Mouse (Mus musculus): Measurements from ENCODE around the gene Dlk2. TPM values are rescaled to one million over a fixed set of nuclear protein-coding genes. Genes with fewer than 3 reads are reported as not detected.

The Dlk2 gene
- total RNA-seq (2021), result under 1 TPM in 1 of 2 experiments, not detected in 1; 0.21 TPM
- long read RNA-seq, experiment 1, result 0 reads
- long read RNA-seq, experiment 2, partial matches to known transcripts, result 1 of 1 reads
- long read RNA-seq, experiment 2, other reads (novel, unspliced or antisense), result 0 of 1 reads

DNA sequence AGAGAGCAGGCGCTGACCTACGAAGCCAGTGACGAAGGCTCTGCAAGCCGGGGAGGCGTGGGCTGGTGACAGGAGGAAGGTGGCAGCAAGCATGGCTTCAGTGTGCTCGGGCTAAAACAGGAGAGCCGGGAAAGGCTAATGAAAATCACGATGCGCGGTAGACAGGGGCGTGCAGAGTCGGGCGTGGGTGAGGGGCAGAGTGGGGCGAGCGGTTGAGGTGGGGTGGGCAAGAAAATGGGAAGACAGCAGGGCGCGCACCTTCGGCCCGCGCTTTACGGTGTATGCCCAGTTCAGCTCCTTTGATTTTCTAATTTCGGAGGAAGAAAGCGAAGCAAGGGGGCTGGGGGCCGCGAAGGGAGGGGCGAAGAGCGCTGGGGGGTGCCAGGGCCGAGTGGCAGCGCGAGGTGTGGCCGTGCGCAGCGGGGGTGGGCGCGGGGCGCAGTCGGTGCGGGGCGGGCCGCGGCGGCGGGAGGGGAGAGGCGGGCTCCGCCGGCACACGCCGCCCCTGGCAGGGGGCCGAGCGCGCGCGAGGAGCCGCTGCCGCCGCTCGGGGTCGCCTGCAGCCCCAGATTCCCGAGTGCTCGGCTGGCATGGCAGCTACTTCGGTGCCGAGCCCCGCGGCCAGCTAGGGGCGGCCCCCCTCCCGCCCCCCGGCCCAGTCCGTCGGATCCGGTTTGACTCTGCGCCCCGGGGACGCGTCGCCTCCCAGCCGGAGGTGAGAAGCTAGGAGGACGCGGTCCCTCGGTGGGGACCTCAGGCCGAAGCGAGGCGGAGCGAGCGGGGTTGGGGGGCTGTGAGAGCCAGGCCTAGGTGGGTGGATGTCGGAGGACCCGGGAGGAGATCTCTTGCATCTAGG, at the start of gene Dlk2:
Gene Dlk2 (plus strand): TSS at position 58 of the 856 bp plus-strand sequence.
- no peak for DNase-seq

DNA sequence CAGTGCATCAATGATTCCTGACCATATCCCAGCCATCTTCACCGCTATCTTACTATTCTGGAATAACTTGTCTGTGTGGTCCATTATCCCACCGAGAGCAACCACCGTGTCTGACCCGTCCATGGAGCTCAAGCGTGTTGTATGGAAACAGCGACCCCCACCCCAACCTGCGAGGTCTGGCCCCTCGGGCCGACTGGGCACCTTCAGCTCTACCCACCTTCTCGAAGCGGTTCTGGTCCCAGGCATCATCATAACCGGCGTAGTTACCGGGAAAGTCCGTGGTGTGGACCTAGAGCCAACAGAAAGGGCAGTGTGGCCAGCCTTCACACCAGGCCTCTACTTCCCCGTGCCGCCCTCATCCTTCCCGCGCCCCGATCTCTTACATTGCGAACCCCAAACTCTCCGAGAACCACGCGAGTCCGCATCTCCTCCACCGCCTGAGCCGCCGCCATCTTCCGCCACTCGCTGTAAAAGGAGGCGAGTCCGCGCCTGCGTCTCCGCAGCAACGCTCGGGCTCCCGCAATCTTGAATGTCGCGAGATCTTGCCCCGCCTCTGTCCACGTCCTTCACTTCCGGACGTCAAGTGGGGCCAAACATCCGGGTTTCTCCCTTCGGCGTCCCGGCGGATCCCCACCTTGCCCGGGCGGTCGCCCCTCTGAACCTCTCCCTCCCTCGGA, 49.6 kb upstream of the Dlk2 start, which contains the start of the genes Polr1c and Yipf3:
Gene Polr1c (minus strand): TSS at position 543 of the 677 bp plus-strand sequence.
Gene Yipf3 (plus strand): TSS at position 569 of the 677 bp plus-strand sequence.
- peak; percentile 93 for DNase-seq

DNA sequence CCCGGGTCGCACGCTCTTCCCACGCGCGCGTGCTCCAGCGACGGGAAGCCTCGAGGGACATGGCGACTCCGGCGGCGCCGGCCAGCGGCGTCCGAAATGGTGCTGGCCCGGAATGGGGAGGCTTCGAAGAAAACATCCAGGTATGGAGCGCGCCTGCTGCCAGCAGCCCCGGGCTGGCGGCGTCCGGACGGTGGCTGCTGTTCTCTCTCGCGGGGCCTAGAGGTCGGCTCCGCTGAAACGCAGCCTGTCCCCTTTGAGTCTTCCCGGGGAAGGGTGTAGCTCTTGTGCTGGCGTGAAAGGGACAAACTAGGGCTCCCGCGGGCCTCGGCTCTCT, 49.1 kb upstream of the Dlk2 start:
- no peak for DNase-seq

DNA sequence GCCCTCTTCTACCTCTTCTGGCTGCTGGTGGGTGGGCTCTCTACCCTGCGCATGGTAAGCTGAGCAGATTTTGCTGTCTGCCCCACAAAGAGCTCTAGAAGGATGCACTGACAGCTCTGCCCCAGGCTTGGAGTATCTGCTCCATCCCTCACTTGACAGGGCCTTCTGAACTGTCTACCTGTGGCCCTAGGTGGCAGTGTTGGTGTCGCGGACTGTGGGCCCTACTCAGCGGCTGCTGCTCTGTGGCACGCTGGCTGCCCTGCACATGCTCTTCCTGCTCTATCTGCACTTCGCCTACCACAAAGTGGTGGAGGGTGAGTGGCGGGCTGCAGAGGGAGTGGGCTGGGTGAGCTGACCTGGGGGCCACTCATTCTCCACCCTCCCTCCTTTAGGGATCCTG, 46.0 kb upstream of the Dlk2 start:
- DNase-seq, result no peak

DNA sequence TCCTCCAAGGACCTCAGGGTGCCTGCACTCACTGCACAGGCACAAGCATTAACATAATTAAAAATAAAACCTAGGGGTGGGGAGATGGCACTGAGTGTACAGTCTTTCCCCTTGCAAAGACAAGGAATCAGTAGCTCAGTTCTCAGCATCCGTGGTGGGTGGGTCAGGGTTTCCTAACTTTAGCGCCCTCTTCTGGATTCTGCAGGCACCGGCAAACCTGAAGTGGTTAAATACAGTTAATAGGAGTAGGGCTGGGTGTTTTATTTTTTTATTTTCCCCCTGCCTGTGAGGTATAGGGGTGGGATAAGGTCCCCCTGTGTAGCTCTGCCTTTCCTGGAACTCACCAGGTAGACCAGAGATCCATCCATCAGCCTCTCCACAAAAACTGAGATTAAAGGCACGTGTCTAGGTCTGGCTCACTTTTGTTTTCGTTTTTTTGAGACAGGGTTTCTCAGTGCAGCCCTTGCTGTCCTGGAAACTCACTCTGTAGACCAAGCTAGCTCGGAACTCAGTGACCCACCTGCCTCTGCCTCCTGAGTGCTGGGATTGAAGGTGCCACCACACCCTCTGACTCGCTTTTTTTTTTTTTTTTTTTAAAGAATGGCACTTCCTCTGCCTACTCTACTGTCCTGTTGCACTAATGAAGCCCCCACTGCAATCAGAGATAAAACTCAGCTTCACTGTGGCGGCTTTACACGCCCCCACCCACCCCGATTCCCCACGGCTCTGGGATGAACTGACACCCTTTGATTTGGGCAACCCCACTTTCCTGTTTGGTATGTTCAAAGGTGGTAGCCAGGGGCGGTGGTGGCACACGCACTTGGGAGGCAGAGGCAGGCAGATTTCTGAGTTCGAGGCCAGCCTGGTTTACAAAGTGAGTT, 44.4 kb upstream of the Dlk2 start:
- no peak for DNase-seq

DNA sequence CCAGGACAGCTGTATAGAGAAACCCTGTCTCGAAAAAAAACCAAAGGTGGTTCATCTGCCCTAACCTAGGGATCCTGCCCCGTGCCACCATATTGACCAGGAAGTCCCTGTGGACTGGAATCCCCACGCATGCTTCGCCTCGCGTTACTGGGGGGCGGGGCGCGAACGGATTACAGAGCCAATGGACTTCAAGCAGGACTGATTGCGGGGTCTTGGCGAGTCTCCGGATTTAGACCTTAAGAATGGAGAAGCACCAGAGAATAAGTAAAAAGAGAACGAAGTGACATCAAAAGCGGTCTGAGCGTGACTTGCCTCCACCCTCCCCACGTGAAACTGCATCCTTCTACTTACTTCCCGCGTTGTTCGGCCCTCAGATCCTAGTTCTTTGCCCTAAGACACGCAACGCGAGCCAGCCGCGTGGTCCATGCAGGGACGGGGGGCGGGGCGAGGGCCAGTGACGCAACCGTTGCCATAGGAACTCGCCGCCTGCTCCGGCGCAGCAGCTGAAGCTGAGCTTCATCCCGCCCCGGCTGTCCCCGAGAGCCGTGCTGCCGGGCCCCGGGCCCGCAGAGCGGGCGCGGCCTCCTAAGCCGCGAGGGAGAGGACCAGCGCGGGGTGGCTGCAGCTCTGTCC, 43.7 kb upstream of the Dlk2 start, which contains the start of gene Lrrc73:
Gene Lrrc73 (plus strand): TSS at position 80 of the 633 bp plus-strand sequence.
- DNase-seq, result peak; percentile 89

DNA sequence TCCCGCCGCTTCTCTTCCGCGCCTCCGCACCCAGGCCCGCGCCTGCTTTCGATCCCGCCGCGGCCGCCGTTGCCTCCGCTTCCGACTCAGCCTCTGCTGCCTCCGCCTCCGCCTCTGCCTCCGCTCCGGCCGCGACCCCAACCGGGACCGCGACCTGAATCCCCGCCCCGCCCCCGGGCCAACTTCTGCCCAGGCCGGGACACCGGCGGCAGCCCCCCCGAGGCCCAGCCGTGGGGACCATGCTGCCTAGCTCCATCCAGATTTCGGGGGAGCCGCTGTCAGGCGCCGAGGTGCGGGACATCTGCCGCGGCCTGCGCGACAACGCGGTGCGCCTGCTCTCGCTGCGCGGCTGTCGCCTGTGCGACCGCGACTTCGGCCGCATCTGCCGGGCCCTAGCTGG, 43.1 kb upstream of the Dlk2 start:
- DNase-seq, result no peak

DNA sequence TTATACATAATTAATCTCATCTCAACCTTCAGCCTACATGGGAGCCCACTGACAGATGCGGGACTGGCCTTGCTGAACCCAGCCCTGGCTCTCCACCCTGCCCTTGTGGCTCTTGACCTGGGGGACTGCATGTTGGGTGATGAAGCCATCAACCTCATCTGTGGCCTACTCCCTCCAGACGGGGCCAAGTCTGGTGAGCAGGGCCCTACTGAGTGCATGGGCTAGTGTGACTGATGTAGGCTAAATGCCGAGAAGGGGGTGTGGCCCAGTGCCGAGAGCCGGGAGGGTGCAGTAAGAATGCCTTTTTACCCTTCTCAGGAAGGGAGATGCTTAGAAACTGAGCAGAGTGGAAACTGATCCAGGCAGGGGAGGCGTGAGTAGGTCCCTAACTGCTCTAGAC, 42.1 kb upstream of the Dlk2 start:
- DNase-seq, result no peak

DNA sequence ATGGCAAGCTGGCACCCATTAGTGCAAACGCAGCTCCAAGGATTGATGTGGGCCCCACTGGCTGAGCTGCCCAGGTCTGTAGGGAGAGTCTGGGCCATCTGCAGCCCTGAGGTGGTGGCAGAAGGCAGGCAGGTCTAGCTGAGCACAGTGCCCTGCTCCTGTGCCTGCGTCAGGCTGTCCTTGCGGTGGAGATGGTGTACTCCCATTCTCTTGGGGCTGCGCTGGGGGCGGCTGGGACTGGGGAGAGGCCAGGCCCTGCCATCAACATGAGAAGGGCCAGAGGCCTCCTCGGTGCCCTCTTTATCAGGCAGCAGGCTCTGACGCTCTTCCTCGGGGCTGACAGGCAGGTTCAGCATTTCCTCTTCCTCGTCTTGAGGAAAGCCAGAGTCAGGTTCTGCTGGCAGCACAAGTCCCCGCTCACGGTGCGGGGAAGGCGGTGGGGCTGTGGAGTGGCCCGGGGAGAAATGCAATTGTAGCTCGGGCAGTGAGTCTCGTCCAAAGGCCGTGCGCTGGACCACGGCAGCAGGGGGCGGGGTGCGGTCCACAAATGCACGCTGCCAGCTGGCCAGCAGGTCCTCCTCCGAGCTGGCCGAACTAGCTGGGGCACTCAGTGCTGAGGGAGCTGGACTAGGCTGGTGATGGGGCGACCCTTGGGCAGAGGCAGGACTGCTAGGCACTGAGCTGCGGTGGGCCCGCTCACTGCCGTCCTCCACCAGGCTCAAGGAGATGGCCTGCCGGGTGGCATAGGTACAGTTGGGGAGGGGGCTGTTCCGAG, 38.8 kb upstream of the Dlk2 start:
- DNase-seq, result no peak

DNA sequence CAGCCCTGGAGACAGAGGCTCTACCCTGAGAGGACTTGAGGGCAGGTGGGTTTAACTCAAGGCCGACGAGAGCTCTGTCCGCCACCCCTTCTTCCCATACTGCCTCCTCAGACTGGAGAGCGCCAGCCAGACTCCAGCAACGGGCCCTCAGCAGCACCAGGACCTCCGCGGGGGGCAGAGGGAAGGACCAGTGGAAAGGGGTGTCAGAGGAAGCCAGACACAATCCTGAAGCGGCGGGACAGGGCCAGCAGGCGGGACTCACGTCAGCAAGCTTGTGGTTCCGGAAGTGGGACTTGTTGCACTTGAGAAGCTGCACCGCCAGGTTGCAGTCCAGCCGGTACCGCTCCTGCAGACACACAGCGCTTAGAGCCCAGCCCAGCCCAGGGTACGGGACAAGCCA, 37.5 kb upstream of the Dlk2 start:
- no peak for DNase-seq

DNA sequence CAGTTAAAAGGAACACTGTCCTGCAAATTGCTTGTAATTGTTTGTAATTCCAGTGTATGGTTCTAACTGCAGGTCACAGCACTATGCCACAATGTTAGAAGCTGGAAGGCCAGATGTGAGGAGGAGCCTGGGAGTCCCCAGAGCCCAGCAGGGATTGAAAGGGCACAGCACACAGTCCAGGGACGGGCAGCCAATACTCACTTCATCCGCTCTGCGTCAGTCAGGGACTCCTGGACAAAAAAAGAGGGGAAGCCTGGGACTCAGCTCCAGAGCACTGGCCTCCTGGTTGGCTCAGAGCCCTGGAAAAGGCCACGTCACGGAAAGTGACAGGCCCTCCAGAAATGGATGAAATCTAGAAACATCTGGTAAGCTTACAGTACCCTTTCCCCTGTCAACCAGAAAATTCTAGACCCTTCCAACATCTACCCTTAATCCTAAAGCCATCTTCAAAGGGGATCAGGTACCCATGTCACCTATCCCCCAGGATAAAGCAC, 35.0 kb upstream of the Dlk2 start:
- no peak for DNase-seq

DNA sequence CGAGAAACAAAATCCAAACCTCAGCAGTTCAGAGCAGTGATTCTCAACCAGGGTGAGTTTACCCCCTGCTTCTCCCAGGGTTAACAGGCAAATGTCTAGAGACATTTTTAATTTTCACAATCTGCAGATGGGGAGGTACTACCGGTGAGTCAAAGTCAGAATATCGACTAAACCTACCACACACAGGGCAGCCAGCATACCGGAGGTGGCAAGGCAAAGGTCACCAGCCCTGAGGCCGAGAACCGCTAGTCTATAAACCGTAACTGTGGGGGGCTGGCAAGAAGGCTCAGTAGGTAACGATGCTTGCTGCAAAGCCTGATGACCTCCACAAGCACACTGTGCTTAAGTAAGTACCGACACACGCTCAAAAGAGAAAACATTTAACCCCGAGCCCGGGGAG, 31.7 kb upstream of the Dlk2 start:
- DNase-seq, result no peak

DNA sequence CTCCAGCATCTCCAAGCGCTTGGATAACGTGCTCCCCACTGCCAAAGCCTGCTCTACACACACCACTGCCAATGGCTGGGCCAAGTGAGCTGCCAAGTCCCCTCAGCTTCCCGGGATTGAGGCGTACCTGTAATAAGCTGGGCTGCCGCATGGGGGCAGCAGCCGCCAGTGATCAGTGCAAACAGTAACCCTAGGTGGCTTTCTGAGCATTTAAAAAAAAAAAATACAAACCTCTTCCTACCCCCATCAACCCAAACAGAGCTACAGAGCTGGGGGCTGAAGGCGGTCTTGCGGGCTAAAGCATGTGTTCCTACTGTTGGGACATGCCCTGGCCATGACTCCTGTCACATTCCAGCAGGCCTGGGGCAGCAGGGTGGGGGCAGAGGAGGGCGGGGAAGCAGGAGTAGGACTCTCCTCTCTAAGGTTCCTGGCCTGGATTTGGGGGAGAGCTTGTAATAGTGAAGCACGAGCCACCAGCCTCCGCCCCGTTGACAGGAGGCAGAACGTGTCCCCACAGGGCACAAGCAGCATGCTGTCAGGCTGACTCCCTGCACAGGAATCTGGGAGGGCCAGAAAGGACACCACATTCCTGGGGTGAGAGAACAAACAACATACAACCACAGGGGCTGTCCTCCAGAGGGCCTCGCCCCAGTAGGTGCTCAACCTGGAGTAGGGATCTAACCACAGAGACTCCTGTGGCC, 31.2 kb upstream of the Dlk2 start:
- peak; percentile 79 for DNase-seq

DNA sequence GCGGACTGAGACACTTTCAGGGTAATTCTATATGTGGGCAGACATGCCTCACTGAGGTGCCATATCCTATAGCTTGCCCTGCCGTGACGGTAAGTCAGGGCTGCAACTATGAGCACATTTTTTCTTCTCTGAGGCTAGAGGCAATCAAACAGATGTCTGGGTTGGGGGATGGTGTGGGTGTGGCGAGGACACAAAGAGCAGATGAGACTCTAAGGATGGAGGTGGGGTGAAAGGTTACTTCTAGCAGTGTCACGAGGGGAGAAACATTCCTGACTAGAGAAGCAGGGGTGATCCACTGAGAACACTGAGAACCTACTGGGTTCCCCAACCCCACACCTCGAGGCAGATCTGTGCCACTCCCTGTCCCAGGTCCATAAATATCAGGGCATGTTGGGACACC, 30.2 kb upstream of the Dlk2 start:
- no peak for DNase-seq

DNA sequence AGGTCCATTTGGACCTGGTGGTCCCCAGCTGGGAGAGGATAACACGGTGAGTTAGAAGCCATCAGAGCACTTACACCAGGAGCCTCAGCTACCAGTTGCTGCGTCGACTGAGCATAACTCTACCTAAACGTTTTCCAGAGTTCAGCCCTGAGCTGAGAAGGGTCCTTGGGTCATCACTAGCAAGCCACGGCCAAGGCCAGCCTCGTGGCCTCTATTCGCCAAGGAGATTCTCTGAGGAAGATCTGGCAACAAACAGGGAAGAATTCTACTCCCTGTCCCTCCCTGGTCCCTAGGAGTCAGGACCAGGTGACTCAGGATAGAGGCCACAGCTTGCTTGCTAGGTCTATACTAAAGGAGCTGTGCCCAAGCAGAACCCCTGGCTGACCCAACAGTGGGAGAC, 29.7 kb upstream of the Dlk2 start:
- no peak for DNase-seq

DNA sequence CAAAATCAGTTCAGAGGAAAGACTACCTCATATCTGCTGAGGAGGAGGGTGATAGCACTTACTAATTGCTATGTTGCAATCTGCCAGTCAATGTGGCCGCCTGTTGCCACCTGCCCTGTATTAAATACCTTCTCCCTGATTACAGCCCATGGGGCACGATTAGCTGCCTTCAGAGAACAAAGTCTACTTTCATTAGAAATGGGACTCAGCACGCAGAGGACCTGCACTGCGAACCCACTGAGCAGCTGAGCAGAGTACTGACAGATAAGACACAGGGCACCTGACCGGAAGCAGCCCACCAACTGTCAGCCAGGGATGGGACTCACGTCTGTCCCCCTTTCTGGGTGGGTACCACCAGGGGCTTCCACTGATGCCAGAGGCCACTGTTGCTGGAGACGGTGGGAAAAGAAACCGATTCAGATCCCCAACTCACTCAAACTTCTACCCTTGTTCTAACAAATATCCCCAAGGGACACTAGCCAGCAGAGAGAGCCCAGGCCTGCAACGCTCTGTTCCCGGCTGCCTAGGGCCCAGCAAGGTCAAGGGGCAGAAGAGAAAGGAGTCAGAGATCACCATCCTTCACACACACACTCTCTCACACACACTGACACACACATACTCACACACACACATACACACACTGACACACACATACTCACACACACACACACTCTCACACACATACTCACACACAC, 29.0 kb upstream of the Dlk2 start:
- DNase-seq, result no peak

DNA sequence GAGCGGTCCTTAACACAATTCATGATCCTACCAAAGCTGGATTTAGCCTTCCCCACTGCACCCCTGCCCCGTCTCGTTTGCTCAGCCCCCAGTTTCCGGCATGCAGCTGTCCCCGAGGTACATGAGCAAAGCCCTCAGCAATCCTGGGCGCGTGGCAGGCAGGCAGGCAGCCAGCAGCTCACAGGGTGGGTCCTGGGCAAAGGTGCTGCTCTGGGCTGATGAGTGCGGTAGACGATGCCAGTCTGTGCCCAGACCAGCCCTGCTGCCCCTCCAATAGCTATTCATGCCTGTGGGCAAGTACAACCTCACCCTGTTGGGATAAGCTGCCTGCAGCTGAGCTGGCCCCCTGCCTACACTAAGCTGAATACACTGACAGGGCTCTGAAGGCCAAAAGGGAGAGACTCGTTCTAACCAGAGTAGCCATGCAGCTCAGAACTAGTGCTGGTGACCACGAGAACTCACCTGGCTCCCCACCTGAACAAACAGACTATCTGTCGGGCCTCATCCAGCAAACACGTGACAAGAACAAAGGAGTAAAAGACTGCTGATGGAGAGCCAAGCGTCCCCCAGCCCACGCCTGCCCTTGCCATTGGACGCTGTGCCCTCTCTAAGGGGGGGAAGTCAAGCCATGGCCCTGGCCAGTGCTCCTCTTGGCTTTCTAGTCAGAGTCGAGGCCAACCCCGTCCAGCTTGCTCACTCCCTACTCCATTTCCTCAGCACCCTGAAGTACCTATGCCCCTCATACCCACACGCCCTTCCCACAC, 27.3 kb upstream of the Dlk2 start:
- DNase-seq, result peak; percentile 60

DNA sequence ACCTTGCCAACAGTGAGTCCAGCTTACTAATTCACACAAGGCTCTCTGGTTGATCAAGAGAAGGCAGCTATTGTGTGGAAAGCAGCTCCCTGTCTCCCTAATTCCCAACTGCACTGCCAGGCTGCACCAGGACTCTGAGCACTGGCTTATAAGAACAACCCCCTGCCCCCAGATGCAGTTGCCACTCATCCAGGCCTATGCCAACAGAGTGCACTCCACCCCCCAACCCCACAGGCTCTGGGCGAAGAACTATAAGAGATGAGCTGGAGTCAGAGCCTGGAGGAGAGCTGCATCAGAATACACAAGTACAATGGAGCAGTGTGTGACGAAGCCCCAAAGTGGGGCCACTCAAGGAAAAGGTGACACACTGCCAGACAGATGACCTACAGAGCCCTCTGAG, 25.2 kb upstream of the Dlk2 start:
- no peak for DNase-seq

DNA sequence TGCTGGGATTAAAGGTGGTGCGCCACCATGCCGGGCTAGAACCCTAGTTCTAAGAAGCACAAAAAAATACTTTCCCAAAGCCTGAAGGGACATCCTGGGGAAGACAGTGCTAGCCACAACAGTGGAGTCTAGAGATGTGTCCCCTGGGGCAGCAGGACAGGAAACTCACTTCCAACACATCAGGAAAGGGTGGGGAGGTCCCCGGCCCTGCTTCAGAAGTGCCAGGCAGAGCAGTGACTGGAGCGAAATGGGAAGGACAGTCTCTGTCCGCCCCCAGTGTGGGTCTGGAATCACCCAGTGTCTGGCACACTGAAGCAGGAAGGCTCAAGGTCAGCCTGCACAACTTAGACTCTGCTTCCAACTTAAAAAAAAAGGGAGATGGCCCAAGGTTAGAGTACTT, 24.5 kb upstream of the Dlk2 start:
- no peak for DNase-seq
